Mouse (Mus musculus): ENCODE measurements around the gene Bbip1.

Gene Bbip1

GRCm38 (mm10) chr19:53890781-53891251 is 53.6 kb downstream of the Bbip1 start:
- DNase-seq (ENCODE audit: low spot score in 2 of 2) = no peak

GRCm38 (mm10) chr19:53890274-53890673 is 54.2 kb downstream of the Bbip1 start:
- no peak for DNase-seq (ENCODE audit: low spot score in 2 of 2)

- no peak for DNase-seq (ENCODE audit: low spot score in 2 of 2)
These were observed 54.9 kb downstream of the Bbip1 start for GRCm38 (mm10) chr19:53889555-53889954.

GRCm38 (mm10) chr19:53888331-53888730 is 56.1 kb downstream of the Bbip1 start:
- no peak for DNase-seq (ENCODE audit: low spot score in 2 of 2)

- DNase-seq (ENCODE audit: low spot score in 2 of 2) = no peak
These were observed 56.6 kb downstream of the Bbip1 start for GRCm38 (mm10) chr19:53887822-53888221.

GRCm38 (mm10) chr19:53886576-53887370 is 57.7 kb downstream of the Bbip1 start:
- no peak for DNase-seq (ENCODE audit: low spot score in 2 of 2)

GRCm38 (mm10) chr19:53885450-53885849 is 59.0 kb downstream of the Bbip1 start:
- no peak for DNase-seq (ENCODE audit: low spot score in 2 of 2)

- no peak for DNase-seq (ENCODE audit: low spot score in 2 of 2)
These were observed 62.6 kb downstream of the Bbip1 start for GRCm38 (mm10) chr19:53881786-53882185.

- DNase-seq (ENCODE audit: low spot score in 2 of 2) = no peak
These were observed 64.0 kb downstream of the Bbip1 start for GRCm38 (mm10) chr19:53880460-53880859.

Measured in cerebellum, postnatal 4 days (tissue).